In genomic region chr5:77267441-77267840, GRCm38 (mm10) we compare ENCODE assay signal across 8 mouse cellular contexts. TPM values are rescaled to one million over a fixed set of nuclear protein-coding genes. Genes with fewer than 3 reads are reported as not detected.
DNase-seq lines count a peak whose midpoint lies in the region; ATAC-seq and TF ChIP-seq lines count a peak whose summit lies in the region.

No protein-coding gene starts in this region.

- DNase-seq in kidney, adult 2 months = no peak
- no peak for DNase-seq in ovary, adult 18-20 months (ENCODE audit: low spot score)
- no peak for DNase-seq in kidney, adult 9 months
- no peak for DNase-seq in adipocyte (ENCODE audit: low spot score)

- peak overlapping the region; percentile 95 for H3K9ac ChIP-seq in kidney, embryonic 14.5 days (ENCODE audit: low read depth, low read length)
- H3K9ac ChIP-seq in embryonic facial prominence, embryonic 13.5 days = no peak overlapping the region
- no peak overlapping the region for H3K9ac ChIP-seq in intestine, embryonic 15.5 days
- no peak overlapping the region for H3K9ac ChIP-seq in midbrain, embryonic 16.5 days (ENCODE audit: low read depth, low read length)

- no peak for ATAC-seq in kidney, embryonic 14.5 days (ENCODE audit: low FRiP score, low TSS enrichment)
- ATAC-seq in embryonic facial prominence, embryonic 13.5 days (ENCODE audit: insufficient number of reproducible peaks, insufficient read depth, low FRiP score, low TSS enrichment, low read depth) = no peak
- no peak for ATAC-seq in intestine, embryonic 15.5 days
- ATAC-seq in midbrain, embryonic 16.5 days = no peak

- peaks cover 8% of the 10 kb centered on the region; the same call in 1 of the 2 replicates for H3K4me1 ChIP-seq in kidney, embryonic 14.5 days (ENCODE audit: control insufficient read depth, insufficient read depth, low read length)
- H3K4me1 ChIP-seq in kidney, adult 2 months (ENCODE audit: control insufficient read depth, insufficient read depth, low read length) = peaks cover 6% of the 10 kb centered on the region
- H3K4me1 ChIP-seq in embryonic facial prominence, embryonic 13.5 days = peaks cover 21% of the 10 kb centered on the region
- H3K4me1 ChIP-seq in intestine, embryonic 15.5 days (replicated peaks) = no peaks in the 10 kb centered on the region; the same call in 1 of the 2 replicates
- peaks cover 4% of the 10 kb centered on the region; the same call in 1 of the 2 replicates for H3K4me1 ChIP-seq in midbrain, embryonic 16.5 days (ENCODE audit: control insufficient read depth, insufficient read depth, low read length)

- no peaks in the 10 kb centered on the region for H3K27me3 ChIP-seq in kidney, embryonic 14.5 days (ENCODE audit: control insufficient read depth, insufficient read depth, low read length)
- no peaks in the 10 kb centered on the region for H3K27me3 ChIP-seq in kidney, adult 2 months (replicated peaks; ENCODE audit: control insufficient read depth, insufficient read depth, low read length)
- no peaks in the 10 kb centered on the region for H3K27me3 ChIP-seq in embryonic facial prominence, embryonic 13.5 days
- H3K27me3 ChIP-seq in intestine, embryonic 15.5 days (replicated peaks) = no peaks in the 10 kb centered on the region
- H3K27me3 ChIP-seq in midbrain, embryonic 16.5 days (ENCODE audit: control insufficient read depth, insufficient read depth, low read depth, low read length) = peaks cover 3% of the 10 kb centered on the region; the same call in 1 of the 2 replicates

- peak overlapping the region; percentile 64 for H3K4me2 ChIP-seq in kidney, embryonic 14.5 days (replicated peaks; ENCODE audit: low read depth, low read length)
- H3K4me2 ChIP-seq in embryonic facial prominence, embryonic 13.5 days = peak overlapping the region; percentile 63
- peak overlapping the region; percentile 61 for H3K4me2 ChIP-seq in intestine, embryonic 15.5 days (replicated peaks)
- peak overlapping the region; percentile 89 for H3K4me2 ChIP-seq in midbrain, embryonic 16.5 days (ENCODE audit: low read length)

- no peak for TF ChIP-seq POLR2A in kidney, adult 2 months (IDR thresholded peaks at IDR 0.05; ENCODE audit: low read depth, low read length)

- H3K36me3 ChIP-seq in kidney, embryonic 14.5 days (ENCODE audit: control insufficient read depth, insufficient read depth, low read length) = peaks cover 41% of the 10 kb centered on the region
- H3K36me3 ChIP-seq in kidney, adult 2 months (ENCODE audit: control insufficient read depth, insufficient read depth, low read length) = peaks cover 2% of the 10 kb centered on the region; the same call in 1 of the 2 replicates
- peaks cover 45% of the 10 kb centered on the region for H3K36me3 ChIP-seq in embryonic facial prominence, embryonic 13.5 days
- peaks cover 5% of the 10 kb centered on the region; the same call in 1 of the 2 replicates for H3K36me3 ChIP-seq in intestine, embryonic 15.5 days
- H3K36me3 ChIP-seq in midbrain, embryonic 16.5 days (ENCODE audit: control insufficient read depth, insufficient read depth, low read length) = no peaks in the 10 kb centered on the region

- no peaks in the 10 kb centered on the region for H3K9me3 ChIP-seq in kidney, embryonic 14.5 days (ENCODE audit: control insufficient read depth, low read length)
- no peaks in the 10 kb centered on the region for H3K9me3 ChIP-seq in embryonic facial prominence, embryonic 13.5 days
- no peaks in the 10 kb centered on the region for H3K9me3 ChIP-seq in intestine, embryonic 15.5 days
- H3K9me3 ChIP-seq in midbrain, embryonic 16.5 days (replicated peaks; ENCODE audit: control insufficient read depth, low read length, poor library complexity, severe bottlenecking) = no peaks in the 10 kb centered on the region

- no peak overlapping the region; the same call in 1 of the 2 replicates for H3K27ac ChIP-seq in kidney, embryonic 14.5 days (ENCODE audit: low read depth, low read length)
- no peak overlapping the region for H3K27ac ChIP-seq in kidney, adult 2 months (ENCODE audit: insufficient read depth, low read depth, low read length)
- no peak overlapping the region for H3K27ac ChIP-seq in embryonic facial prominence, embryonic 13.5 days
- H3K27ac ChIP-seq in intestine, embryonic 15.5 days = no peak overlapping the region
- no peak overlapping the region for H3K27ac ChIP-seq in midbrain, embryonic 16.5 days (ENCODE audit: low read length)

- WGBS in kidney, embryonic 14.5 days = 62% methylated on average over 4 of the region's 4 CpGs
- 52% methylated on average over 4 of the region's 4 CpGs for WGBS in kidney, adult 2 months
- WGBS in embryonic facial prominence, embryonic 13.5 days = 67% methylated on average over 4 of the region's 4 CpGs
- 75% methylated on average over 4 of the region's 4 CpGs for WGBS in intestine, embryonic 15.5 days
- WGBS in midbrain, embryonic 16.5 days = 70% methylated on average over 4 of the region's 4 CpGs

- peak overlapping the region; percentile 97 for H3K4me3 ChIP-seq in kidney, embryonic 14.5 days (ENCODE audit: low read length)
- no peak overlapping the region for H3K4me3 ChIP-seq in kidney, adult 2 months (ENCODE audit: insufficient read depth, low read depth, low read length)
- H3K4me3 ChIP-seq in embryonic facial prominence, embryonic 13.5 days = peak overlapping the region; percentile 95
- peak overlapping the region; percentile 96 for H3K4me3 ChIP-seq in intestine, embryonic 15.5 days (replicated peaks)
- no peak overlapping the region for H3K4me3 ChIP-seq in midbrain, embryonic 16.5 days (ENCODE audit: low read depth, low read length)

- no peak for TF ChIP-seq CTCF in kidney, adult 2 months (conservative IDR thresholded peaks at IDR 0.05; ENCODE audit: insufficient read depth, insufficient read length, low read depth, low read length)

RNA-seq across cellular contexts. Expression of gene Rest, which starts 2.1 kb away (rescaled TPM):
- polyA plus RNA-seq in kidney, embryonic 14.5 days (2014; fragmentation: Nextera tagmentation; extraction: Ambion mirVana) = 38.2 and 54.2 TPM in 2 replicates
- 7.3 and 8.3 TPM in 2 replicates for polyA plus RNA-seq in kidney, adult 2 months (2012; rRNA removed)
- polyA plus RNA-seq in embryonic facial prominence, embryonic 13.5 days (2015; fragmentation: Nextera tagmentation; extraction: Ambion mirVana) = 55.9 and 57.5 TPM in 2 replicates
- 24.0 and 28.0 TPM in 2 replicates for polyA plus RNA-seq in intestine, embryonic 15.5 days (2015; fragmentation: Nextera tagmentation; extraction: Ambion mirVana)
- 4.8 and 4.9 TPM in 2 replicates for polyA plus RNA-seq in midbrain, embryonic 16.5 days (2015; fragmentation: Nextera tagmentation; extraction: Ambion mirVana)

RNA-seq across cellular contexts. Expression of gene Noa1, which starts 42.4 kb away (rescaled TPM):
- polyA plus RNA-seq in kidney, embryonic 14.5 days (2014; fragmentation: Nextera tagmentation; extraction: Ambion mirVana) = 31.5 and 33.2 TPM in 2 replicates
- polyA plus RNA-seq in kidney, adult 2 months (2012; rRNA removed) = 15.1 and 17.7 TPM in 2 replicates
- polyA plus RNA-seq in embryonic facial prominence, embryonic 13.5 days (2015; fragmentation: Nextera tagmentation; extraction: Ambion mirVana) = 29.1 and 30.5 TPM in 2 replicates
- polyA plus RNA-seq in intestine, embryonic 15.5 days (2015; fragmentation: Nextera tagmentation; extraction: Ambion mirVana) = 35.3 and 35.4 TPM in 2 replicates
- 36.2 and 36.5 TPM in 2 replicates for polyA plus RNA-seq in midbrain, embryonic 16.5 days (2015; fragmentation: Nextera tagmentation; extraction: Ambion mirVana)

RNA-seq across cellular contexts. Expression of gene Polr2b, which starts 42.5 kb away (rescaled TPM):
- 55.8 and 77.5 TPM in 2 replicates for polyA plus RNA-seq in kidney, embryonic 14.5 days (2014; fragmentation: Nextera tagmentation; extraction: Ambion mirVana)
- 15.7 and 32.2 TPM in 2 replicates for polyA plus RNA-seq in kidney, adult 2 months (2012; rRNA removed)
- polyA plus RNA-seq in embryonic facial prominence, embryonic 13.5 days (2015; fragmentation: Nextera tagmentation; extraction: Ambion mirVana) = 63.3 and 67.3 TPM in 2 replicates
- polyA plus RNA-seq in intestine, embryonic 15.5 days (2015; fragmentation: Nextera tagmentation; extraction: Ambion mirVana) = 51.5 and 55.9 TPM in 2 replicates
- polyA plus RNA-seq in midbrain, embryonic 16.5 days (2015; fragmentation: Nextera tagmentation; extraction: Ambion mirVana) = 62.5 and 64.9 TPM in 2 replicates

RNA-seq across cellular contexts. Expression of gene Spink2, which starts 56.2 kb away (rescaled TPM):
- 1.6 and 1.7 TPM in 2 replicates for polyA plus RNA-seq in kidney, embryonic 14.5 days (2014; fragmentation: Nextera tagmentation; extraction: Ambion mirVana)
- polyA plus RNA-seq in kidney, adult 2 months (2012; rRNA removed) = 0.23 and 0.68 TPM in 2 replicates
- polyA plus RNA-seq in embryonic facial prominence, embryonic 13.5 days (2015; fragmentation: Nextera tagmentation; extraction: Ambion mirVana) = 0.72 and 0.91 TPM in 2 replicates
- polyA plus RNA-seq in intestine, embryonic 15.5 days (2015; fragmentation: Nextera tagmentation; extraction: Ambion mirVana) = 1.4 and 1.8 TPM in 2 replicates
- 0.41 and 0.48 TPM in 2 replicates for polyA plus RNA-seq in midbrain, embryonic 16.5 days (2015; fragmentation: Nextera tagmentation; extraction: Ambion mirVana)

Comparison
In these comparisons a context has a peak if more than half of its experiments do, and no peak if none do; other contexts are left out.
1. H3K4me3 ChIP-seq: peak in kidney, embryonic 14.5 days (single experiment), embryonic facial prominence, embryonic 13.5 days (single experiment) and intestine, embryonic 15.5 days (single experiment); none in kidney, adult 2 months (single experiment) and midbrain, embryonic 16.5 days (single experiment).
2. Peak in every context shown above with its lines, with median percentiles within 50 percentile points of each other: H3K4me2 ChIP-seq.